ENCODE assay signal across 21 mouse cellular contexts in the genomic region with DNA sequence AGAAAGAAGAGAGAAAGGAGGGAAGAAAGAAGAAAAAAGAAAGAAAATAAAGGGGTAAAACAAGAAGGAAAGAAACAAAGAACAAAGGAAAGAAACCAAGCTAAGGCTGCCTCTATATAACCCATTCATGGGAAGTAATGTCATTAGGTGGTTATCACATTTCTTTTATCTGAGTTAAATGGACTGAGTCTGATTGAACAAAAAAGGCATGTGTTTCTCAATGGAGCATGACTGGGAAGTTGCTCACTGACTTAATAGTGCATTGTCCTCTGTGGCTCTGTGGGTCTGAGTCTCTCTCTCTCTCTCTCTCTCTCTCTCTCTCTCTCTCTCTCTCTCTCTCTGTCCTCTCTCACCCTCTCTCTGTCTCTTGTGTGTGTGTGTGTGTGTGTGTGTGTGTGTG.
DNase-seq lines count a peak whose midpoint lies in the region; ATAC-seq and TF ChIP-seq lines count a peak whose summit lies in the region.
"Had no signal": no experiment of that assay in that cellular context is flagged by ENCODE, and none has a peak within 500 bp of the region (broad histone marks: within the 10 kb centered on the region; RNA-seq: fewer than 3 reads in every experiment).

No protein-coding gene starts in this region.

- H3K4me3 ChIP-seq in embryonic facial prominence, embryonic 11.5 days (ENCODE audit: low read depth, low read length) = no peak overlapping the region
- H3K4me3 ChIP-seq in embryonic facial prominence, embryonic 10.5 days = no peak overlapping the region
- H3K4me3 ChIP-seq in kidney, embryonic 15.5 days (replicated peaks) = no peak overlapping the region
- H3K4me3 ChIP-seq in kidney, adult 2 months (ENCODE audit: insufficient read depth, low read depth, low read length) = no peak overlapping the region
- no peak overlapping the region for H3K4me3 ChIP-seq in hindbrain, embryonic 14.5 days (replicated peaks; ENCODE audit: low read length)
- H3K4me3 ChIP-seq: embryonic facial prominence, embryonic 15.5 days; forebrain, embryonic 10.5 days; limb, embryonic 15.5 days; megakaryocyte, embryonic 14.5 days; myocyte had no signal

- TF ChIP-seq CTCF in kidney, adult 2 months (conservative IDR thresholded peaks at IDR 0.05; ENCODE audit: insufficient read depth, insufficient read length, low read depth, low read length) = no peak

- no peak overlapping the region for H3K27ac ChIP-seq in embryonic facial prominence, embryonic 11.5 days (replicated peaks; ENCODE audit: low read depth, low read length)
- H3K27ac ChIP-seq in embryonic facial prominence, embryonic 10.5 days (replicated peaks) = no peak overlapping the region
- no peak overlapping the region for H3K27ac ChIP-seq in kidney, embryonic 15.5 days
- H3K27ac ChIP-seq in kidney, adult 2 months (ENCODE audit: insufficient read depth, low read depth, low read length) = no peak overlapping the region
- H3K27ac ChIP-seq in hindbrain, embryonic 14.5 days = no peak overlapping the region
- H3K27ac ChIP-seq: embryonic facial prominence, embryonic 15.5 days; forebrain, embryonic 10.5 days; limb, embryonic 15.5 days had no signal

- ATAC-seq in embryonic facial prominence, embryonic 11.5 days (replicated peaks; ENCODE audit: insufficient number of reproducible peaks, low FRiP score, low TSS enrichment, low read depth) = peak; percentile 52; the same call in 1 of the 2 replicates
- peak; percentile 94 for ATAC-seq in kidney, embryonic 15.5 days (replicated peaks; ENCODE audit: low FRiP score)
- peak; percentile 66; the same call in 1 of the 2 replicates for ATAC-seq in hindbrain, embryonic 14.5 days (ENCODE audit: low FRiP score)
- ATAC-seq: CD4-positive, CD25-positive, alpha-beta regulatory T cell, adult 4 months had no signal

- no peak for TF ChIP-seq POLR2A in kidney, adult 2 months (IDR thresholded peaks at IDR 0.05; ENCODE audit: low read depth, low read length)

- H3K36me3 ChIP-seq in embryonic facial prominence, embryonic 11.5 days (replicated peaks; ENCODE audit: control insufficient read depth, insufficient read depth, low read depth, low read length) = no peaks in the 10 kb centered on the region
- H3K36me3 ChIP-seq in embryonic facial prominence, embryonic 10.5 days (replicated peaks) = no peaks in the 10 kb centered on the region
- no peaks in the 10 kb centered on the region for H3K36me3 ChIP-seq in kidney, embryonic 15.5 days
- H3K36me3 ChIP-seq in kidney, adult 2 months (ENCODE audit: control insufficient read depth, insufficient read depth, low read length) = no peaks in the 10 kb centered on the region
- H3K36me3 ChIP-seq in hindbrain, embryonic 14.5 days (replicated peaks; ENCODE audit: control insufficient read depth, insufficient read depth) = no peaks in the 10 kb centered on the region
- H3K36me3 ChIP-seq: embryonic facial prominence, embryonic 15.5 days; forebrain, embryonic 10.5 days; G1E; limb, embryonic 15.5 days had no signal

- H3K4me1 ChIP-seq in embryonic facial prominence, embryonic 11.5 days (ENCODE audit: control insufficient read depth, insufficient read depth, low read length) = no peaks in the 10 kb centered on the region
- no peaks in the 10 kb centered on the region for H3K4me1 ChIP-seq in embryonic facial prominence, embryonic 10.5 days
- no peaks in the 10 kb centered on the region for H3K4me1 ChIP-seq in kidney, embryonic 15.5 days
- no peaks in the 10 kb centered on the region for H3K4me1 ChIP-seq in kidney, adult 2 months (ENCODE audit: control insufficient read depth, insufficient read depth, low read length)
- H3K4me1 ChIP-seq in hindbrain, embryonic 14.5 days (replicated peaks; ENCODE audit: control insufficient read depth, insufficient read depth, low read length) = no peaks in the 10 kb centered on the region
- H3K4me1 ChIP-seq: embryonic facial prominence, embryonic 15.5 days; forebrain, embryonic 10.5 days; limb, embryonic 15.5 days; megakaryocyte, embryonic 14.5 days had no signal

- peak; percentile 1 for DNase-seq in embryonic facial prominence, embryonic 11.5 days (ENCODE audit: low spot score)
- no peak for DNase-seq in embryonic facial prominence, embryonic 10.5 days (ENCODE audit: low spot score)
- no peak for DNase-seq in kidney, adult 2 months
- peak; percentile 90 for DNase-seq in Muller cell, postnatal 12 days (ENCODE audit: inconsistent ontology term)
- no peak for DNase-seq in hindbrain, embryonic 14.5 days (ENCODE audit: low spot score)
- no peak for DNase-seq in testis, postnatal 14 days (ENCODE audit: low spot score)
- no peak for DNase-seq in testis, postnatal 10 days (ENCODE audit: low spot score)
- DNase-seq: cerebellum, postnatal 10 days; heart, adult 11 months; kidney, adult 11 months; layer of hippocampus, postnatal 36 days; lung, postnatal 14 days; thymus, postnatal 4 days had no signal

- no peaks in the 10 kb centered on the region for H3K9me3 ChIP-seq in embryonic facial prominence, embryonic 11.5 days (replicated peaks; ENCODE audit: control insufficient read depth, low read length)
- H3K9me3 ChIP-seq in embryonic facial prominence, embryonic 10.5 days = no peaks in the 10 kb centered on the region
- H3K9me3 ChIP-seq in kidney, embryonic 15.5 days (replicated peaks) = no peaks in the 10 kb centered on the region
- H3K9me3 ChIP-seq in hindbrain, embryonic 14.5 days (ENCODE audit: control insufficient read depth, low read length) = no peaks in the 10 kb centered on the region
- H3K9me3 ChIP-seq: embryonic facial prominence, embryonic 15.5 days; forebrain, embryonic 10.5 days; G1E; limb, embryonic 15.5 days; megakaryocyte, embryonic 14.5 days had no signal

- H3K4me2 ChIP-seq in embryonic facial prominence, embryonic 11.5 days (ENCODE audit: low read depth, low read length) = no peak overlapping the region
- H3K4me2 ChIP-seq in kidney, embryonic 15.5 days = no peak overlapping the region
- H3K4me2 ChIP-seq in hindbrain, embryonic 14.5 days (replicated peaks) = no peak overlapping the region
- H3K4me2 ChIP-seq: embryonic facial prominence, embryonic 15.5 days; limb, embryonic 15.5 days had no signal

- no peaks in the 10 kb centered on the region for H3K27me3 ChIP-seq in embryonic facial prominence, embryonic 11.5 days (ENCODE audit: control insufficient read depth, insufficient read depth, low read length)
- H3K27me3 ChIP-seq in embryonic facial prominence, embryonic 10.5 days (replicated peaks; ENCODE audit: low read depth, poor library complexity, severe bottlenecking) = no peaks in the 10 kb centered on the region
- no peaks in the 10 kb centered on the region for H3K27me3 ChIP-seq in kidney, embryonic 15.5 days
- no peaks in the 10 kb centered on the region for H3K27me3 ChIP-seq in kidney, adult 2 months (replicated peaks; ENCODE audit: control insufficient read depth, insufficient read depth, low read length)
- no peaks in the 10 kb centered on the region for H3K27me3 ChIP-seq in hindbrain, embryonic 14.5 days (ENCODE audit: control insufficient read depth, insufficient read depth, low read length)
- H3K27me3 ChIP-seq: embryonic facial prominence, embryonic 15.5 days; limb, embryonic 15.5 days; megakaryocyte, embryonic 14.5 days had no signal

- H3K9ac ChIP-seq in embryonic facial prominence, embryonic 11.5 days (replicated peaks; ENCODE audit: low read length) = no peak overlapping the region
- H3K9ac ChIP-seq in kidney, embryonic 15.5 days = no peak overlapping the region
- H3K9ac ChIP-seq in hindbrain, embryonic 14.5 days = no peak overlapping the region
- H3K9ac ChIP-seq: embryonic facial prominence, embryonic 15.5 days; limb, embryonic 15.5 days had no signal

Comparison
In these comparisons a context has a peak if more than half of its experiments do, and no peak if none do; other contexts are left out.
1. DNase-seq: peak in embryonic facial prominence, embryonic 11.5 days (single experiment) and Muller cell, postnatal 12 days (single experiment); none in embryonic facial prominence, embryonic 10.5 days (single experiment), kidney, adult 2 months (single experiment), hindbrain, embryonic 14.5 days (single experiment), testis, postnatal 14 days (single experiment) and testis, postnatal 10 days (single experiment).
2. Peak in every context shown above with its lines, with median percentiles within 50 percentile points of each other: ATAC-seq.